Mouse (Mus musculus): ENCODE measurements around the gene Igf1.

- TF ChIP-seq CTCF (IDR thresholded peaks at IDR 0.05 in 2 of 3, conservative IDR thresholded peaks at IDR 0.05 in 1 of 3; ENCODE audit: control insufficient read depth in 1 of 3, insufficient read depth in 1 of 3, low read depth in 2 of 3, low read length in 3 of 3, poor library complexity in 1 of 3, severe bottlenecking in 1 of 3): no peak
- TF ChIP-seq POLR2A (IDR thresholded peaks at IDR 0.05; ENCODE audit: control insufficient read depth in 1 of 2, insufficient read depth in 1 of 2, low read depth in 1 of 2, low read length in 2 of 2, poor library complexity in 1 of 2): no peak
- no peak for TF ChIP-seq CHD1 (IDR thresholded peaks at IDR 0.05; ENCODE audit: low read depth, low read length)
- TF ChIP-seq BHLHE40 (IDR thresholded peaks at IDR 0.05; ENCODE audit: borderline replicate concordance, low read depth, low read length): no peak
- TF ChIP-seq SIN3A (IDR thresholded peaks at IDR 0.05; ENCODE audit: low read length): no peak
- TF ChIP-seq ZC3H11A (IDR thresholded peaks at IDR 0.05; ENCODE audit: low read depth, low read length): no peak
- TF ChIP-seq NELFE (IDR thresholded peaks at IDR 0.05; ENCODE audit: low read depth, low read length): no peak
- no peak for TF ChIP-seq EP300 (IDR thresholded peaks at IDR 0.05; ENCODE audit: low read depth in 1 of 2, low read length in 2 of 2)
- no peak for TF ChIP-seq TCF12 (IDR thresholded peaks at IDR 0.05; ENCODE audit: low read depth, low read length)
- no peak for TF ChIP-seq NRF1 (IDR thresholded peaks at IDR 0.05; ENCODE audit: insufficient read depth, low read depth, low read length, poor library complexity, severe bottlenecking)
- no peak for TF ChIP-seq POLR2AphosphoS2 (IDR thresholded peaks at IDR 0.05; ENCODE audit: low read length)
- no peak for TF ChIP-seq ETS1 (IDR thresholded peaks at IDR 0.05; ENCODE audit: low read depth, low read length)
These were observed 6.6 kb upstream of the Igf1 start for GRCm38 (mm10) chr10:87851492-87851891.
